Comparison of ENCODE assay signal across 11 mouse cellular contexts in the genomic region with DNA sequence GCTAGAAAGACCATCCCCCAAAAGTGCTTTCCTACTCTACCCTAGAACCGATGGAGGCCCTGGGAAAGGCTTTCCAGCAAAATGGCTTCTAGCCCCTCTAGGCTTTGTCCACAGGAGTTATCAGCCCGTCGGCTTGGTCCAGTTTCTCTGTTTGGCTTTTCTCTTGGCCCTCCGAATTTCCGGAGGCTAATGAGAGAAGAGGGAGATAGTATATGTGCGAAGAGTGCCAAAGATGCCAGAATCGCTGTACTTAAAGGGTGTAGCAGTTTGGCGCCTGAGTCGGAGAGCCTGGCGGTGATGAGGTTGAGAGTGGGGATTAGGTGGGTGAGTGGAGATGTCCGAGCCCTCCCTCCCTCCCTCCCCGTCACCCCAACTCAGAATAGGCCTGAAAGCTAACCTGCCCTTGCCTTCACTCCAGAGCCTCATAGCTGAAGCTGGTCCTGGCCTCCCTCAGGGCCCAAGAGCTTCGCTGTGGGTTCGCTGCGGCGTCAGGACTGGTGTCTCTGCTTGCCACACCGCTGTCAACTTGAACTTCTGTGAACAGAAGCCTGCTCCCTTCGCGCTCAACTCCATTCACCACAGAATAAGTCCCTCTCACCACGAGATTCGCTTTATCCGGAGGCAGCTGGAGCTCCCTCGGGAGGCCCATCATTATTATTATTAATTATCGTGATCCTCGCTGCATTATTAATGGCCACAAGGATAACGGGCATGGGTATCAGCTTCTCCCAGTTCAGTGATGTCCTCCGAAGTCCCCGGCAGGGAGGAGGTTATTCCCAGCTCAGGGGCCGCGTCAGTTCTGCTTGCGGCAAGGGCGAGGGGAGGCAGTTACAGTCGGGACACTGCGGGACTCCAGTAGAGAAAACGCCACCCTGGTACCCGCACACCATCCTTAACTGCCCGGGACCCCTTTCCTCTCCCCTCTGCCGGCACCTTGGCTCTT. TPM values are rescaled to one million over a fixed set of nuclear protein-coding genes. Genes with fewer than 3 reads are reported as not detected.
DNase-seq lines count a peak whose midpoint lies in the region; ATAC-seq and TF ChIP-seq lines count a peak whose summit lies in the region.
"Had no signal": no experiment of that assay in that cellular context is flagged by ENCODE, and none has a peak within 500 bp of the region (broad histone marks: within the 10 kb centered on the region; RNA-seq: fewer than 3 reads in every experiment).

No protein-coding gene starts in this region.

- no peaks in the 10 kb centered on the region for H3K9me3 ChIP-seq in forebrain, embryonic 10.5 days
- H3K9me3 ChIP-seq in limb, embryonic 11.5 days (ENCODE audit: control insufficient read depth, low read length), result no peaks in the 10 kb centered on the region

- H3K9ac ChIP-seq in limb, embryonic 11.5 days (ENCODE audit: low read length), result peak overlapping the region; percentile 8

- H3K27ac ChIP-seq in left cerebral cortex, adult 2 months, result peak overlapping the region; percentile 75
- peak overlapping the region; percentile 99 for H3K27ac ChIP-seq in forebrain, embryonic 10.5 days
- 0 out of 2 replicates have a peak overlapping the region, but pooled peaks have one; percentile 37 for H3K27ac ChIP-seq in limb, embryonic 11.5 days (replicated peaks; ENCODE audit: low read depth, low read length)

- no peak for TF ChIP-seq CTCF in left cerebral cortex, adult 2 months (IDR thresholded peaks at IDR 0.05)

- peak overlapping the region; percentile 26 for H3K4me3 ChIP-seq in left cerebral cortex, adult 2 months
- H3K4me3 ChIP-seq in forebrain, embryonic 10.5 days, result peak overlapping the region; percentile 86
- peak overlapping the region; percentile 3; the same call in 1 of the 2 replicates for H3K4me3 ChIP-seq in limb, embryonic 11.5 days (ENCODE audit: low read depth, low read length)

- WGBS in forebrain, embryonic 10.5 days, result under 1% methylated on average over 37 of the region's 38 CpGs
- WGBS in limb, embryonic 11.5 days, result under 1% methylated on average over 38 of the region's 38 CpGs

- intact Hi-C loops in left cerebral cortex, adult 2 months (cut with DNase I), result loop anchor here (5.0 kb wide), 1 partner anchor 395 kb away; no protein-coding TSS in a partner anchor
- intact Hi-C loops in left cerebral cortex, postnatal 25 days (cut with DNase I), result loop anchor here (10.0 kb wide), 2 partner anchors 378 to 392 kb away; partner anchors contain the start of gene Tm9sf2

- peaks cover 89% of the 10 kb centered on the region for H3K27me3 ChIP-seq in forebrain, embryonic 10.5 days (ENCODE audit: poor library complexity, severe bottlenecking)
- H3K27me3 ChIP-seq in limb, embryonic 11.5 days (ENCODE audit: control insufficient read depth, insufficient read depth, low read length), result peaks cover 40% of the 10 kb centered on the region

- no peak for ATAC-seq in limb, embryonic 11.5 days (ENCODE audit: insufficient number of reproducible peaks, low FRiP score, low TSS enrichment, low read depth)

- DNase-seq in left cerebral cortex, adult 2 months (ENCODE audit: extremely low spot score in 1 of 2, low spot score in 2 of 2), result no peak
- DNase-seq in left cerebral cortex, postnatal 25 days (ENCODE audit: low spot score in 2 of 2), result no peak
- peak; percentile 71 for DNase-seq in forebrain, embryonic 10.5 days (ENCODE audit: extremely low spot score, low spot score)
- DNase-seq in limb, embryonic 11.5 days (ENCODE audit: low spot score), result peak; percentile 68
- DNase-seq in retina, embryonic 14.5 days (ENCODE audit: low spot score), result peak; percentile 76
- DNase-seq in testis, postnatal 10 days (ENCODE audit: low spot score), result no peak
- DNase-seq in kidney, adult 18-20 months, result no peak
- no peak for DNase-seq in frontal cortex, postnatal 36 days (ENCODE audit: low spot score in 2 of 2)
- DNase-seq: kidney, adult 11 months; liver had no signal

- peaks cover 22% of the 10 kb centered on the region for H3K36me3 ChIP-seq in forebrain, embryonic 10.5 days (replicated peaks)
- no peaks in the 10 kb centered on the region for H3K36me3 ChIP-seq in limb, embryonic 11.5 days (ENCODE audit: control insufficient read depth, insufficient read depth, low read length)

- H3K4me1 ChIP-seq in forebrain, embryonic 10.5 days, result peaks cover 80% of the 10 kb centered on the region
- H3K4me1 ChIP-seq in limb, embryonic 11.5 days (ENCODE audit: control insufficient read depth, insufficient read depth, low read length), result peaks cover 37% of the 10 kb centered on the region

- H3K4me2 ChIP-seq in limb, embryonic 11.5 days (ENCODE audit: low read depth, severe bottlenecking), result peak overlapping the region; percentile 50

RNA-seq across cellular contexts. Expression of gene Zic2, which starts 7.1 kb away (rescaled TPM):
- 10 to 100 TPM; 17.4 to 18.3 TPM for total RNA-seq in left cerebral cortex, adult 2 months (2021)
- 10 to 100 TPM; 16.0 to 16.5 TPM for total RNA-seq in left cerebral cortex, postnatal 25 days (2021)
- 7.0 and 7.3 TPM in 2 replicates for polyA plus RNA-seq in forebrain, embryonic 10.5 days (2016; fragmentation: Nextera tagmentation; extraction: Ambion mirVana)
- polyA plus RNA-seq in limb, embryonic 11.5 days (2014; fragmentation: Nextera tagmentation; extraction: Ambion mirVana), result 5.1 and 5.6 TPM in 2 replicates
- total RNA-seq: gastrocnemius, adult 18-20 months had no signal

RNA-seq across cellular contexts. Expression of gene Gm10837, which starts 8.0 kb away (rescaled TPM):
- total RNA-seq in left cerebral cortex, adult 2 months (2021), result not detected
- not detected for total RNA-seq in left cerebral cortex, postnatal 25 days (2021)
- polyA plus RNA-seq in forebrain, embryonic 10.5 days (2016; fragmentation: Nextera tagmentation; extraction: Ambion mirVana), result 0.27 TPM in 1 of 2 replicates, not detected in the other
- polyA plus RNA-seq in limb, embryonic 11.5 days (2014; fragmentation: Nextera tagmentation; extraction: Ambion mirVana), result 0.16 and 0.19 TPM in 2 replicates
- total RNA-seq: gastrocnemius, adult 18-20 months had no signal

RNA-seq across cellular contexts. Expression of gene Zic5, which starts 16.9 kb away (rescaled TPM):
- 1 to 10 TPM; 4.1 to 4.8 TPM for total RNA-seq in left cerebral cortex, adult 2 months (2021)
- total RNA-seq in left cerebral cortex, postnatal 25 days (2021), result 1 to 10 TPM; 2.3 to 2.7 TPM
- 20.7 and 21.5 TPM in 2 replicates for polyA plus RNA-seq in forebrain, embryonic 10.5 days (2016; fragmentation: Nextera tagmentation; extraction: Ambion mirVana)
- 11.3 and 12.5 TPM in 2 replicates for polyA plus RNA-seq in limb, embryonic 11.5 days (2014; fragmentation: Nextera tagmentation; extraction: Ambion mirVana)
- total RNA-seq: gastrocnemius, adult 18-20 months had no signal

RNA-seq across cellular contexts. Expression of gene Gm5089, which starts 31.4 kb away (rescaled TPM):
- total RNA-seq in left cerebral cortex, adult 2 months (2021), result under 1 TPM; 0.28 to 0.34 TPM
- under 1 TPM in 1 of 2 experiments, not detected in 1; 0.23 TPM for total RNA-seq in left cerebral cortex, postnatal 25 days (2021)
- 1.0 and 1.9 TPM in 2 replicates for polyA plus RNA-seq in forebrain, embryonic 10.5 days (2016; fragmentation: Nextera tagmentation; extraction: Ambion mirVana)
- 0.24 and 0.33 TPM in 2 replicates for polyA plus RNA-seq in limb, embryonic 11.5 days (2014; fragmentation: Nextera tagmentation; extraction: Ambion mirVana)
- total RNA-seq: gastrocnemius, adult 18-20 months had no signal

RNA-seq across cellular contexts. Expression of gene Pcca, which starts 51.8 kb away (rescaled TPM):
- 10 to 100 TPM; 30.2 to 36.2 TPM for total RNA-seq in left cerebral cortex, adult 2 months (2021)
- 10 to 100 TPM; 31.3 to 32.4 TPM for total RNA-seq in left cerebral cortex, postnatal 25 days (2021)
- 38.9 and 39.0 TPM in 2 replicates for polyA plus RNA-seq in forebrain, embryonic 10.5 days (2016; fragmentation: Nextera tagmentation; extraction: Ambion mirVana)
- 36.4 and 38.8 TPM in 2 replicates for polyA plus RNA-seq in limb, embryonic 11.5 days (2014; fragmentation: Nextera tagmentation; extraction: Ambion mirVana)

Comparison
In these comparisons a context has a peak if more than half of its experiments do, and no peak if none do; other contexts are left out.
1. DNase-seq: peak in forebrain, embryonic 10.5 days (single experiment), limb, embryonic 11.5 days (single experiment) and retina, embryonic 14.5 days (single experiment); none in left cerebral cortex, adult 2 months (0 of 2), left cerebral cortex, postnatal 25 days (0 of 2), testis, postnatal 10 days (single experiment), kidney, adult 18-20 months (single experiment) and frontal cortex, postnatal 36 days (0 of 2).
2. H3K27ac ChIP-seq: peak in every context shown above with its lines; median percentile 99 in forebrain, embryonic 10.5 days; 75 in left cerebral cortex, adult 2 months; 37 in limb, embryonic 11.5 days.
3. H3K4me3 ChIP-seq: peak in every context shown above with its lines; median percentile 86 in forebrain, embryonic 10.5 days; 26 in left cerebral cortex, adult 2 months; 3 in limb, embryonic 11.5 days.